Mouse (Mus musculus): Measurements from ENCODE around the gene Ereg. TPM values are rescaled to one million over a fixed set of nuclear protein-coding genes. Genes with fewer than 3 reads are reported as not detected.

Gene Ereg
- total and polyA plus RNA-seq, 3 experiments, result not detected

DNA sequence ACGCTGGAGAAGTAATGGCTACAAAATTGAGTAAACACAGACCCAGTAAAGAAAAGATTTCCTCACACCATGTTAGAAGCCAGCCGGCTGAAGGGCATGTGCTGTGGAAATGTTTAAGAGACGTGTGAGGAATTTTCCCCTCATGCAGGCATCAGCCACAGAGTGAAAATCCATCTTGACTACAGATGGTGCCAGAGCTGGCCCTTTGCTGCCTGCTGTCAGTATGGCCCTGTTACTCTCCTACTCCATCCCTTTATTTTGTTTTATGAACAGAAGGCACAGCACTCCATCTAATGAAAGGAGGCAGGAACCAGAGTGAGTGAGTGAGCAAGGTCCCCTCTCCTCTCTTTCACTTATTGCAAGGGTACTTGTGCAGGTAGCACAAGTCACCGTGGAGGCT, 2.1 kb upstream of the Ereg start:
- Histone ChIP-seq H3K9ac (ENCODE audit: insufficient read depth, low read depth) (no peak overlapping the region), H3K36me3 (replicated peaks in 1 of 2; ENCODE audit: control insufficient read depth in 1 of 2, insufficient read depth in 1 of 2, low read length in 1 of 2) (no peaks in the 10 kb centered on the region), H3K79me2 (replicated peaks; ENCODE audit: control insufficient read depth, extremely low read depth, insufficient read depth, poor library complexity, severe bottlenecking) (no peaks in the 10 kb centered on the region), H3K4me1 (ENCODE audit: control insufficient read depth in 1 of 2, insufficient read depth in 2 of 2) (no peaks in the 10 kb centered on the region), H3K27me3 (replicated peaks) (no peaks in the 10 kb centered on the region), H3K9me3 (replicated peaks; ENCODE audit: low read length) (no peaks in the 10 kb centered on the region), H3K27ac (ENCODE audit: insufficient read depth, low read depth) (no peak overlapping the region), H3K4me3 (replicated peaks in 1 of 3; ENCODE audit: low read depth in 2 of 3, low read length in 2 of 3, poor library complexity in 1 of 3) (no peak overlapping the region), H3K4me2 (ENCODE audit: insufficient read depth, low read depth, poor library complexity, severe bottlenecking) (no peak overlapping the region)
- TF ChIP-seq ZC3H11A (IDR thresholded peaks at IDR 0.05; ENCODE audit: low read depth, low read length) (no peak), RCOR1 (conservative IDR thresholded peaks at IDR 0.05; ENCODE audit: low read depth, low read length) (no peak), JUND (conservative IDR thresholded peaks at IDR 0.05; ENCODE audit: low read depth, low read length) (no peak), POLR2A (IDR thresholded peaks at IDR 0.05; ENCODE audit: low read depth, low read length) (no peak), MYC (IDR thresholded peaks at IDR 0.05; ENCODE audit: low read depth, low read length) (no peak), KAT2A (IDR thresholded peaks at IDR 0.05; ENCODE audit: insufficient replicate concordance, low read length) (no peak), TBP (conservative IDR thresholded peaks at IDR 0.05; ENCODE audit: low read depth, low read length) (no peak), USF1 (IDR thresholded peaks at IDR 0.05; ENCODE audit: low read depth, low read length) (no peak), POLR2AphosphoS2 (IDR thresholded peaks at IDR 0.05; ENCODE audit: low read depth, low read length) (no peak), ZKSCAN1 (IDR thresholded peaks at IDR 0.05; ENCODE audit: borderline replicate concordance, low read depth, low read length) (no peak), SIN3A (IDR thresholded peaks at IDR 0.05; ENCODE audit: low read length) (no peak), NRF1 (IDR thresholded peaks at IDR 0.05; ENCODE audit: low read depth, low read length) (no peak), GABPA (IDR thresholded peaks at IDR 0.05; ENCODE audit: insufficient replicate concordance, low read depth, low read length) (no peak), UBTF (IDR thresholded peaks at IDR 0.05; ENCODE audit: low read depth, low read length) (no peak), MEF2A (IDR thresholded peaks at IDR 0.05; ENCODE audit: borderline replicate concordance, low read depth, low read length) (no peak), CHD2 (IDR thresholded peaks at IDR 0.05; ENCODE audit: low read length) (no peak)
- in situ Hi-C loops (cut with MboI; ENCODE audit: low pct_ligation_motif_present, low pct_unique_long_range_greater_than_20kb, low sequenced_read_pairs), result no loop called here
- DNase-seq (ENCODE audit: extremely low read depth), result no peak
- dilution Hi-C loops (cut with MboI; ENCODE audit: extremely low pct_ligation_motif_present, extremely low pct_unique_long_range_greater_than_20kb, low sequenced_read_pairs), result no loop called here

GRCm38 (mm10) chr5:91073626-91074025, 796 bp upstream of the Ereg start:
- H3K27ac ChIP-seq (ENCODE audit: insufficient read depth, low read depth), result no peak overlapping the region
- in situ Hi-C loops (cut with MboI; ENCODE audit: low pct_ligation_motif_present, low pct_unique_long_range_greater_than_20kb, low sequenced_read_pairs) (no loop called here), dilution Hi-C loops (cut with MboI; ENCODE audit: extremely low pct_ligation_motif_present, extremely low pct_unique_long_range_greater_than_20kb, low sequenced_read_pairs) (no loop called here)
- H3K9me3 ChIP-seq (replicated peaks; ENCODE audit: low read length), result no peaks in the 10 kb centered on the region
- no peaks in the 10 kb centered on the region for H3K36me3 ChIP-seq (replicated peaks in 1 of 2; ENCODE audit: control insufficient read depth in 1 of 2, insufficient read depth in 1 of 2, low read length in 1 of 2)
- no peaks in the 10 kb centered on the region for H3K27me3 ChIP-seq (replicated peaks)
- H3K4me3 ChIP-seq (replicated peaks in 1 of 3; ENCODE audit: low read depth in 2 of 3, low read length in 2 of 3, poor library complexity in 1 of 3), result no peak overlapping the region
- DNase-seq (ENCODE audit: extremely low read depth), result no peak
- H3K9ac ChIP-seq (ENCODE audit: insufficient read depth, low read depth), result no peak overlapping the region
- H3K4me1 ChIP-seq (ENCODE audit: control insufficient read depth in 1 of 2, insufficient read depth in 2 of 2), result peaks cover 0 to 4% of the 10 kb centered on the region in 2 experiments; a peak in 1 of 4 replicates
- no peak for TF ChIP-seq POLR2AphosphoS2 (IDR thresholded peaks at IDR 0.05; ENCODE audit: low read depth, low read length)
- TF ChIP-seq IRF4 (IDR thresholded peaks at IDR 0.05; ENCODE audit: low read depth, low read length), result no peak
- no peak for TF ChIP-seq POLR2A (IDR thresholded peaks at IDR 0.05; ENCODE audit: low read depth, low read length)
- TF ChIP-seq RCOR1 (conservative IDR thresholded peaks at IDR 0.05; ENCODE audit: low read depth, low read length), result no peak
- TF ChIP-seq MAZ (IDR thresholded peaks at IDR 0.05; ENCODE audit: low read depth, low read length), result no peak
- no peak for TF ChIP-seq UBTF (IDR thresholded peaks at IDR 0.05; ENCODE audit: low read depth, low read length)
- no peak for TF ChIP-seq JUN (IDR thresholded peaks at IDR 0.05; ENCODE audit: insufficient read depth, low read depth, low read length)
- TF ChIP-seq MEF2A (IDR thresholded peaks at IDR 0.05; ENCODE audit: borderline replicate concordance, low read depth, low read length), result no peak
- no peak for TF ChIP-seq SMC3 (IDR thresholded peaks at IDR 0.05; ENCODE audit: low read depth, low read length)
- no peak for TF ChIP-seq CTCF (conservative IDR thresholded peaks at IDR 0.05 in 1 of 2, IDR thresholded peaks at IDR 0.05 in 1 of 2; ENCODE audit: low read depth in 2 of 2, low read length in 2 of 2)
- no peak for TF ChIP-seq ZMIZ1 (IDR thresholded peaks at IDR 0.05; ENCODE audit: low read depth, low read length)
- no peak for TF ChIP-seq GABPA (IDR thresholded peaks at IDR 0.05; ENCODE audit: insufficient replicate concordance, low read depth, low read length)
- TF ChIP-seq CHD1 (IDR thresholded peaks at IDR 0.05; ENCODE audit: low read depth, low read length), result no peak
- no peak for TF ChIP-seq ZC3H11A (IDR thresholded peaks at IDR 0.05; ENCODE audit: low read depth, low read length)
- TF ChIP-seq BHLHE40 (IDR thresholded peaks at IDR 0.05; ENCODE audit: low read depth, low read length), result no peak
- TF ChIP-seq USF2 (conservative IDR thresholded peaks at IDR 0.05; ENCODE audit: low read depth, low read length), result no peak
- no peak for TF ChIP-seq E2F4 (IDR thresholded peaks at IDR 0.05; ENCODE audit: insufficient replicate concordance, low read depth, low read length)
- no peak for TF ChIP-seq SIN3A (IDR thresholded peaks at IDR 0.05; ENCODE audit: low read length)
- no peak for TF ChIP-seq CHD2 (IDR thresholded peaks at IDR 0.05; ENCODE audit: low read length)
- TF ChIP-seq MYC (IDR thresholded peaks at IDR 0.05; ENCODE audit: low read depth, low read length), result no peak
- no peak overlapping the region for H3K4me2 ChIP-seq (ENCODE audit: insufficient read depth, low read depth, poor library complexity, severe bottlenecking)
- H3K79me2 ChIP-seq (replicated peaks; ENCODE audit: control insufficient read depth, extremely low read depth, insufficient read depth, poor library complexity, severe bottlenecking), result no peaks in the 10 kb centered on the region
